Mouse (Mus musculus) MEL (cell line): ENCODE measurements around the gene Rpl24. TPM values are rescaled to one million over a fixed set of nuclear protein-coding genes. Genes with fewer than 3 reads are reported as not detected.

Experiments
- DNase-seq: peaks from one replicate; pipeline ENCODE4 v3.0.0; 2011; ENCODE audit warnings: low read depth, low spot score
- H3K27ac ChIP-seq: 2 replicates; pipeline ENCODE4 v1.5.1; 2012; ENCODE audit warnings: low read depth, mild to moderate bottlenecking, control low read depth, low read length, moderate library complexity; ENCODE audit not compliant: control insufficient read depth
- H3K27me3 ChIP-seq, 2 experiments: fragments of 150-350 bp in 1 of 2; sonication (generic) in 1 of 2; 2 replicates each; pipeline ENCODE4 v1.6.1; 2012; ENCODE audit warnings: low read length in 2 of 2, mild to moderate bottlenecking in 2 of 2, improper control_type of control experiment in 1 of 2, moderate library complexity in 1 of 2; ENCODE audit not compliant: insufficient read depth in 2 of 2, control insufficient read depth in 1 of 2
- H3K36me3 ChIP-seq, 2 experiments: 2 replicates each; pipeline ENCODE4 v1.6.1; 2012 to 2014; ENCODE audit warnings: low read length in 2 of 2, improper control_type of control experiment in 1 of 2, inconsistent platforms in 1 of 2, mild to moderate bottlenecking in 1 of 2; ENCODE audit not compliant: insufficient read depth in 2 of 2, control insufficient read depth in 1 of 2
- H3K4me1 ChIP-seq, 2 experiments: fragments of 150-350 bp in 1 of 2; sonication (generic) in 1 of 2; 2 replicates each; pipeline ENCODE4 v1.6.1; 2012; ENCODE audit warnings: low read length in 2 of 2, improper control_type of control experiment in 1 of 2, mild to moderate bottlenecking in 1 of 2; ENCODE audit not compliant: insufficient read depth in 2 of 2, control insufficient read depth in 1 of 2
- H3K4me3 ChIP-seq, 2 experiments: fragments of 150-350 bp in 1 of 2; sonication (generic) in 1 of 2; 2 replicates each; pipeline ENCODE4 v1.5.1; 2012; ENCODE audit warnings: low read depth in 2 of 2, low read length in 2 of 2, mild to moderate bottlenecking in 2 of 2, moderate library complexity in 2 of 2, control low read depth in 1 of 2, improper control_type of control experiment in 1 of 2; ENCODE audit not compliant: control insufficient read depth in 1 of 2, insufficient read depth in 1 of 2
- H3K79me2 ChIP-seq: 2 replicates; pipeline ENCODE4 v1.6.1; 2012; ENCODE audit warnings: mild to moderate bottlenecking, low read length, moderate library complexity; ENCODE audit not compliant: control insufficient read depth, poor library complexity, insufficient read depth
- H3K9ac ChIP-seq: 2 replicates; pipeline ENCODE4 v1.6.1; 2012; ENCODE audit warnings: low read depth, mild to moderate bottlenecking, control low read depth, low read length, moderate library complexity; ENCODE audit not compliant: control insufficient read depth, poor library complexity, severe bottlenecking
- H3K9me3 ChIP-seq: fragments of 150-350 bp; sonication (generic); replicated peaks from 2 replicates; pipeline ENCODE4 v1.6.1; 2012; ENCODE audit warnings: mild to moderate bottlenecking, low read length, improper control_type of control experiment, moderate library complexity; ENCODE audit not compliant: insufficient read depth
- BHLHE40 ChIP-seq: IDR thresholded peaks from 2 replicates; pipeline ENCODE4 v1.6.1; 2012; ENCODE audit warnings: low read depth, mild to moderate bottlenecking, inconsistent platforms, low read length, improper control_type of control experiment, borderline replicate concordance
- CHD1 ChIP-seq: IDR thresholded peaks from 2 replicates; pipeline ENCODE4 v1.6.1; 2012; ENCODE audit warnings: low read depth, mild to moderate bottlenecking, inconsistent platforms, low read length, improper control_type of control experiment
- CHD2 ChIP-seq: IDR thresholded peaks from 2 replicates; pipeline ENCODE4 v1.6.1; 2011; ENCODE audit warnings: low read length, improper control_type of control experiment
- CTCF ChIP-seq, 3 experiments: IDR thresholded peaks in 2 of 3; conservative IDR thresholded peaks in 1 of 3; 2 replicates each; pipeline ENCODE4 v1.5.1; 2011 to 2012; ENCODE audit warnings: low read length in 3 of 3, low read depth in 2 of 3, mild to moderate bottlenecking in 2 of 3, improper control_type of control experiment in 1 of 3, inconsistent platforms in 1 of 3, mixed read lengths in 1 of 3, moderate library complexity in 1 of 3; ENCODE audit not compliant: control insufficient read depth in 1 of 3, insufficient read depth in 1 of 3, poor library complexity in 1 of 3, severe bottlenecking in 1 of 3
- JUND ChIP-seq: IDR thresholded peaks from 2 replicates; pipeline ENCODE4 v1.6.1; 2011; ENCODE audit warnings: low read depth, mild to moderate bottlenecking, improper control_type of control experiment, low read length
- MAFK ChIP-seq: IDR thresholded peaks from 2 replicates; pipeline ENCODE4 v1.6.1; 2011; ENCODE audit warnings: low read depth, mild to moderate bottlenecking, low read length, improper control_type of control experiment, borderline replicate concordance
- MAX ChIP-seq: IDR thresholded peaks from 2 replicates; pipeline ENCODE4 v1.6.1; 2011; ENCODE audit warnings: low read length, improper control_type of control experiment
- MEF2A ChIP-seq: IDR thresholded peaks from 2 replicates; pipeline ENCODE4 v1.6.1; 2014; ENCODE audit warnings: low read depth, mild to moderate bottlenecking, inconsistent platforms, low read length, improper control_type of control experiment; ENCODE audit not compliant: poor library complexity, insufficient replicate concordance, severe bottlenecking; ENCODE audit errors: extremely low read depth
- MXI1 ChIP-seq: IDR thresholded peaks from 2 replicates; pipeline ENCODE4 v1.6.1; 2011; ENCODE audit warnings: mild to moderate bottlenecking, low read depth, low read length, improper control_type of control experiment
- MYB ChIP-seq: IDR thresholded peaks from 2 replicates; pipeline ENCODE4 v1.6.1; 2011; ENCODE audit warnings: mild to moderate bottlenecking, low read depth, low read length, improper control_type of control experiment
- MYC ChIP-seq: IDR thresholded peaks from 2 replicates; pipeline ENCODE4 v1.6.1; 2011; ENCODE audit warnings: low read depth, mild to moderate bottlenecking, low read length, improper control_type of control experiment, moderate library complexity
- NRF1 ChIP-seq: IDR thresholded peaks from 2 replicates; pipeline ENCODE4 v1.6.1; 2014; ENCODE audit warnings: low read depth, mild to moderate bottlenecking, inconsistent platforms, low read length, improper control_type of control experiment, moderate library complexity; ENCODE audit not compliant: poor library complexity, insufficient read depth, severe bottlenecking
- POLR2A ChIP-seq, 2 experiments: IDR thresholded peaks; 2 replicates each; pipeline ENCODE4 v1.6.1; 2011 to 2012; ENCODE audit warnings: low read length in 2 of 2, mild to moderate bottlenecking in 2 of 2, control low read depth in 1 of 2, improper control_type of control experiment in 1 of 2, low read depth in 1 of 2, moderate library complexity in 1 of 2; ENCODE audit not compliant: control insufficient read depth in 1 of 2, insufficient read depth in 1 of 2, poor library complexity in 1 of 2
- POLR2AphosphoS2 ChIP-seq: IDR thresholded peaks from 2 replicates; pipeline ENCODE4 v1.6.1; 2011; ENCODE audit warnings: low read length, improper control_type of control experiment
- POLR2AphosphoS5 ChIP-seq: IDR thresholded peaks from 2 replicates; pipeline ENCODE4 v1.6.1; 2012; ENCODE audit warnings: low read depth, borderline replicate concordance, mild to moderate bottlenecking, inconsistent platforms, low read length, moderate library complexity, mixed read lengths
- TBP ChIP-seq: IDR thresholded peaks from 2 replicates; pipeline ENCODE4 v1.8.0; 2011; ENCODE audit warnings: low read depth, low read length, improper control_type of control experiment
- UBTF ChIP-seq: IDR thresholded peaks from 2 replicates; pipeline ENCODE4 v1.6.1; 2012; ENCODE audit warnings: low read depth, mild to moderate bottlenecking, inconsistent platforms, low read length, improper control_type of control experiment, moderate library complexity, borderline replicate concordance; ENCODE audit not compliant: insufficient read depth
- USF1 ChIP-seq: IDR thresholded peaks from 2 replicates; pipeline ENCODE4 v1.6.1; 2014; ENCODE audit warnings: low read depth, mild to moderate bottlenecking, inconsistent platforms, low read length, improper control_type of control experiment, moderate library complexity
- USF2 ChIP-seq, 2 experiments: IDR thresholded peaks; 2 replicates each; pipeline ENCODE4 v1.6.1; 2011 to 2012; ENCODE audit warnings: improper control_type of control experiment in 2 of 2, low read length in 2 of 2, borderline replicate concordance in 1 of 2, inconsistent platforms in 1 of 2, low read depth in 1 of 2, mild to moderate bottlenecking in 1 of 2; ENCODE audit not compliant: insufficient read depth in 1 of 2
- ZC3H11A ChIP-seq: IDR thresholded peaks from 2 replicates; pipeline ENCODE4 v1.6.1; 2012; ENCODE audit warnings: low read depth, mild to moderate bottlenecking, inconsistent platforms, low read length, improper control_type of control experiment
- polyA plus RNA-seq, 2 experiments: library from polyadenylated mRNA; stranded (reverse) in 1 of 2; unstranded in 1 of 2; fragments of >175 nt in 1 of 2; fragments of >200 nt in 1 of 2; gene quantifications; 2 replicates each; pipeline versions ENCODE4 v1.2.1 to v1.2.4; 2012; ENCODE audit warnings: low replicate concordance in 2 of 2, low read depth in 1 of 2; ENCODE audit not compliant: insufficient read length in 2 of 2, insufficient read depth in 1 of 2, missing spikeins in 1 of 2
- total RNA-seq: library from RNA; depleted of rRNA; stranded (reverse); fragments of 300-350 nt; gene quantifications from 2 replicates; pipeline ENCODE4 v1.2.3, GENCODE M21; 2012

Rpl24 gene
- total and polyA plus RNA-seq, 3 experiments, result 132 to 1,552 TPM; not detected in 1

DNA sequence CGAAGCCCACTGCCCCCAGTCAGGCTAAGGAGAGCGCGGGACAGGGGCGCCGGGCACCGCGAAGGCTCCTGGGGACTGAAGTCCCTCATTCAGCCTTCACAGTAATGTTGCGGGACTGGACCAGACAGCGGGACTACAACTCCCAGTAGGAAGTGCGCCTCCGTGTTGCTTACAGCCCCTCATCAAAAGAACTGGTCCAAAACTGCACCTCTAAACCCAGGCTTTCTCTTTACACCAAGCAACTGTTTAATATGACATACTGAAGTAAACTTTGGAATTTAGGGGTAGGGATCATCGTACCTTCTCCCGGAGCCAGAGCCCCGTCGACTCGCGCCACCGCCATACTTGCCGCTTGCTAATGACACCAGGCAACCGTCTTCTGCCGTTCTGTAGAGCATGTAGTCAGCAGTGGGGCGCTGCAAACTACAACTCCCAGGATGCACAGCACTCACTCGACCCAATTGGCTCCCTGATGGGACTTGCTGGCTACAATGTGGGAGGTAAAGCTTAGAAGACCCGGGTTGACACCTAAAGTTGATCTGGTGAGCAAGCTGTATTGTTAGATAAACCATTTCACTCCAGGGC lies 31.5 kb upstream of the Rpl24 start, which contains the start of gene Cep97 (continued):
- TF ChIP-seq JUND (no peak), USF2 (IDR thresholded peaks at IDR 0.05; ENCODE audit: borderline replicate concordance in 1 of 2, insufficient read depth in 1 of 2, low read depth in 1 of 2, low read length in 2 of 2) (no peak), POLR2A (IDR thresholded peaks at IDR 0.05; ENCODE audit: control insufficient read depth in 1 of 2, insufficient read depth in 1 of 2, low read depth in 1 of 2, low read length in 2 of 2, poor library complexity in 1 of 2) (peak; percentile 58 to 73; a peak in 3 of 4 replicates), MYC (peak; percentile 77), TBP (peak; percentile 61), MYB (peak; percentile 26), UBTF (no peak), MEF2A (no peak)

DNA sequence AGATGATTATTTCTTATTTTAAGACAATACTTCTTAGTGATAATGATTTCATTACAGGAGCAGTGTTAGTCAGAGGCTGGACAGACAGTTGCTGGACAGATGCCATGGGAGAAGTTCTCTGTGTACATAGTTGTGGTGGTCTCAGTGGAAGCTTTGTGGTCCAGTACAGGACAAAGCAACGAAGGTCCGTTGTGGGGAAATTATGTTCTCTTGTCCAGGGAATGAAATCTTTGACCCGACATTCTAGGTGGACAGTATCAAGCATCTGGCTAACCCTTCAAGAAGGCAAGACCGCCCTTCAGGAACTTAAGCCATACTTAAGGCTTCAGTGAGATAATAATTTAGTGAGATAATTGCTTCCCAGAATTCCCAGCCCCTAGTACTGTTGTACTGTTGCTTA lies 27.3 kb upstream of the Rpl24 start:
- Histone ChIP-seq H3K4me3 (no peak overlapping the region), H3K79me2 (peaks cover 3% of the 10 kb centered on the region; the same call in 1 of the 2 replicates), H3K9me3 (no peaks in the 10 kb centered on the region), H3K27ac (no peak overlapping the region), H3K9ac (no peak overlapping the region), H3K27me3 (no peaks in the 10 kb centered on the region), H3K36me3 (peaks cover 0 to 5% of the 10 kb centered on the region in 2 experiments; a peak in 1 of 4 replicates), H3K4me1 (peaks cover 0 to 4% of the 10 kb centered on the region in 2 experiments; a peak in 1 of 4 replicates)
- no peak for DNase-seq
- TF ChIP-seq POLR2AphosphoS2, result no peak

DNA sequence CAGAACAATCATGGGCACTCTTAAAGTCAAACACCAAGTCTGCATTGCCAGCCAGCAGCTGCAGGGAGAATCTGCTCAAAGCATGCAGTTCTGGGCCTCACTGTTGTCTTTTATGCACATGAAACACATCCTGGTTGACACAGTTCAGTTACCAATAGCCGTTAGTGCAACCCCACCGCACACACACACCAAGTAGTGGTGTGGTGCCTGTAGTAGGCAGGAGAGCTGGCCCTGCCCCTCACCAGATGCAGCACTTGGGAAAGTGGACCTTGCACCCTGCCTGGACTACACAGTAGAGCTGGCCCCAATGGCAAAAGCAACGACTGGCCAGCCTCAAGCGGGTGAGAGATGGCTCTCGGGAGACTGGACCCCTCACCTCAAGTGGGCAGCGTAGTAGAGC lies 26.4 kb upstream of the Rpl24 start:
- Histone ChIP-seq H3K27me3 (no peaks in the 10 kb centered on the region), H3K4me3 (no peak overlapping the region), H3K36me3 (peaks cover 0 to 5% of the 10 kb centered on the region in 2 experiments; a peak in 1 of 4 replicates)

More for the DNA sequence above, 26.4 kb upstream of the Rpl24 start:
- Histone ChIP-seq H3K4me1 (peaks cover 0 to 4% of the 10 kb centered on the region in 2 experiments; a peak in 1 of 4 replicates), H3K9ac (no peak overlapping the region), H3K27ac (no peak overlapping the region), H3K9me3 (no peaks in the 10 kb centered on the region), H3K79me2 (no peaks in the 10 kb centered on the region)
- DNase-seq, result no peak
- TF ChIP-seq POLR2A (IDR thresholded peaks at IDR 0.05; ENCODE audit: control insufficient read depth in 1 of 2, insufficient read depth in 1 of 2, low read depth in 1 of 2, low read length in 2 of 2, poor library complexity in 1 of 2) (no peak), MYB (no peak), POLR2AphosphoS5 (no peak), ZC3H11A (no peak), USF2 (IDR thresholded peaks at IDR 0.05; ENCODE audit: borderline replicate concordance in 1 of 2, insufficient read depth in 1 of 2, low read depth in 1 of 2, low read length in 2 of 2) (no peak), BHLHE40 (no peak), CTCF (IDR thresholded peaks at IDR 0.05 in 2 of 3, conservative IDR thresholded peaks at IDR 0.05 in 1 of 3; ENCODE audit: control insufficient read depth in 1 of 3, insufficient read depth in 1 of 3, low read depth in 2 of 3, low read length in 3 of 3, poor library complexity in 1 of 3, severe bottlenecking in 1 of 3) (no peak), MAX (no peak), TBP (no peak), MAFK (no peak), NRF1 (no peak), MXI1 (no peak), CHD2 (no peak), MEF2A (no peak), CHD1 (no peak), USF1 (no peak)
